Mouse (Mus musculus) granulocyte monocyte progenitor cell, adult 5-6 weeks (primary cell): ENCODE data around the gene Sel1l. TPM values are rescaled to one million over a fixed set of nuclear protein-coding genes. Genes with fewer than 3 reads are reported as not detected.
"Not testable (repeated sequence)": the region's sequence is repeated elsewhere in the genome, so short reads cannot be mapped to it uniquely, and the experiment has no call there.

Experiments
- ATAC-seq: replicated peaks from 2 replicates; pipeline ENCODE4 v1.8.0; 2016; ENCODE audit warnings: mild to moderate bottlenecking, moderate TSS enrichment, inconsistent platforms; ENCODE audit not compliant: poor library complexity, severe bottlenecking
- total RNA-seq, 2 experiments: library from RNA; stranded (forward) in 1 of 2; stranded (reverse) in 1 of 2; fragments of 200-712, 200-1000 nt in 1 of 2; fragments of >200 nt in 1 of 2; fragmentation: Nextera tagmentation in 1 of 2; gene quantifications; 2 replicates each; pipeline ENCODE4 v1.2.3; 2014 to 2017

The Sel1l gene
- total RNA-seq, 2 experiments from 2014 or later, result 59.7 to 81.5 TPM

DNA sequence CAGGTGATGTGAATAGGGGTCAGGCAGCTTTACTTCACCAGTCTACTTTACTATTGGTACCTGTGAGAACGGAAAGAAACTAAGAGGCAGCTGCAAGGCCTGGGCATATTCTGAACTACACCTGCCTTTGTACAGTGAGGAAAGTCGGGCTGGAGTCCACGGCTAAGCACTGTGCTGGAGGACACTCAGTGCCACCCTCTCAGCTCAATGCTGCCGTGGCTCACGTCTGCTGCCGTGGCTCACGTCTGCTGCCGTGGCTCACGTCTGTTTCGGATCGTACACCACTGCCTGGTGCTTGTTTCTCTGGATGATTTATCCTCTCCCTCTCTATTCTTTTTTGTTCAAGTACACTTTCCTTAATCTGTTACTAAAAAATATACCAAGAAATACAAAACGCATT lies 28.5 kb downstream of the Sel1l start:
- no peak for ATAC-seq

DNA sequence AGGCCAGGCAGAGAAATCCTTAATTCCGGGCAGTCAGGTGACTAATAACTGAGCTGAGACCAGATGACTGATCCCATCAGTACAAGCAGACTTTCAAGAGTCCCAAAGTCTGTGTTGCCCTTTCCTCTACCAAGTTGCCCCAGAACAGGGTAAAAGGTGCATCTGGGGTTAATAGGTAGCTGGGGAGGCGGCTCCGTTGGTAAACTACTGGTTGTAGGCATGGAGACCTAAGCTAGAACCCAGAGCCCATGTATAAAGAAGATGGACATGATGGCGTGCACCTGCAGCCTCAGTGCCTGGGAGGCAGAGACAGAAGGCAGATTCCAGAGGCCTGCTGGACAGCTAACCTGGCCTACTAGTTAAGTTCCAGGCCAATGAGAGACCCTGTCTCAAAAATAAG lies 30.2 kb downstream of the Sel1l start:
- ATAC-seq, result no peak

GRCm38 (mm10) chr12:91815990-91816389 lies 33.0 kb downstream of the Sel1l start:
- ATAC-seq, result peak; percentile 79

- ATAC-seq, result no peak
Observed at GRCm38 (mm10) chr12:91815552-91815951, 33.4 kb downstream of the Sel1l start.

- ATAC-seq, result no peak
Observed at GRCm38 (mm10) chr12:91808911-91809310, 40.0 kb downstream of the Sel1l start.

- 0 out of 2 replicates have a peak, but pooled peaks have one; percentile 3 for ATAC-seq
Observed at GRCm38 (mm10) chr12:91807761-91808160, 41.2 kb downstream of the Sel1l start.

- no peak for ATAC-seq
Observed at GRCm38 (mm10) chr12:91807095-91807494, 41.9 kb downstream of the Sel1l start.

- ATAC-seq, result no peak
Observed at GRCm38 (mm10) chr12:91804262-91804661, 44.7 kb downstream of the Sel1l start.

- peak; percentile 69 for ATAC-seq
Observed at GRCm38 (mm10) chr12:91803207-91803932, 45.6 kb downstream of the Sel1l start.

DNA sequence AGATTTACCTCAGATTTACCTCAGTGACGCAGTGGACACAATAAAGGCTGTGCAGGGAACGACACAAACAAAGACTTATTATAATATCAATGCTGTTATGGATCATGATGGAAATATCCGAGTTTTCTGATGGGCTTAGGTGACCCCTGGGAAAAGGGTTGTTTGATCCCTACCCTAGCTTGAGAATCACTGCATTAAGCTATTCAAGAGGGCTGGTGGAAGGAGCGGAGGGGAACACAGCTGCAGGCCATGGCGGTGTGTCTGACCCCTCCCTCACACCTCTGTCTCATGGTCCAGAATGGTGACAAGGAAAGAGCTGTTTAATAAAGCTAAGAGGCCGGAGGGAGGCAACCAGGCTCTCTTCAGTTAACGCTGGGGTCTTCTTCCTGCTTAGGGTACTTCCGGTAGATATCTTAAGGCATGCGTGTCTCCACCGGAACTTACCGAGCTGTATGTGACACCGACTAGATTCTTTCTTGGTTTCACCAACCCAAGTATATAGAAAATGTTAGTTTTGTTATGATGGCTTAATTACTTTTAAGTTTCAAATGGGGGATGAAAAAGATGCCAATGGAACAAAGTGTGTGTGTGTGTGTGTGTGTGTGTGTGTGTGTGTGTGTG lies 46.3 kb downstream of the Sel1l start:
- ATAC-seq, result no peak

GRCm38 (mm10) chr12:91800861-91801385 lies 48.0 kb downstream of the Sel1l start:
- no peak for ATAC-seq

DNA sequence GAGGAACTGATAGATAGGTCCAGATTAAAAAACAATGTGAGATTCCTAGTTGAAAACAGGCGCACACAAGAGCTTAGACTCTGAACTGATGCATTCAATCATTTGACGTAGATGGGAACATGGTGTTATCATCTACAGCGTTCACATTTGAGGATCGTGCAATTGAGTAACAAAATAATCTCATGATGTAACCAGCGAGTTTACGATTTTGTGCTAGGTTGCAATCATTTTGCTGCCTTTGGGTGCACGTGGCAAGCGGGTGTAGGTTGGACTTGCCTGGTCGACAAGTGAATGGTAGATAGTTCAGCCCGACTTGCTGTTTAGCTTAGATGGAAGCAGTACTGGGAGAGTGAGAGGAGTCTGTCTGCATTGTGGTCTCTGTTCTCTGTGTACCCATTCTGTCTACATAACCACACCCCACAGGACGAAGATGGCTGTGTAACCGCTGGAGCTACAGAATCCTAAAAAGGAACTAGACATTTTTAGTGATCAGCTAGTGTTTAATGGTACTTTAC lies 49.1 kb downstream of the Sel1l start:
- ATAC-seq, result peak; percentile 21; the same call in 1 of the 2 replicates

DNA sequence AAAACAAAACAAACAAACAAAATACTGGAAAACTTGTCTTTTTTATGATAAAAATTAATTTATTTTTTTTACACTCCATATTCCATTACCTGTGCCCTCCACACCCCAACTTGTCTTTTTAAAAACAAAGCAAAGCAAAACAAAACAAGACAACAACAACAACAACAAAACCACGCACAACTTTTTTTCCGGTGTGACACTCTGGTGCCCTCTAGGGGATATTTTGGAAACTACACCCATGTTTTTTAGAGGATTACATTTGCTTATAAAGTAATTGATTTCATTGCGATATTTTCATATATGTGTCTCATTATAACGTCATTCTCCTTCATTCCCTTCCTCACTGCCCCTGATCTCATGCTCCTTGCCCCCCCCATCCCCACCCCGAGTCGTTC lies 49.6 kb downstream of the Sel1l start:
- ATAC-seq, result no peak

- 0 out of 2 replicates have a peak, but pooled peaks have one; percentile 15 for ATAC-seq
Observed at GRCm38 (mm10) chr12:91798720-91799378, 50.1 kb downstream of the Sel1l start.

DNA sequence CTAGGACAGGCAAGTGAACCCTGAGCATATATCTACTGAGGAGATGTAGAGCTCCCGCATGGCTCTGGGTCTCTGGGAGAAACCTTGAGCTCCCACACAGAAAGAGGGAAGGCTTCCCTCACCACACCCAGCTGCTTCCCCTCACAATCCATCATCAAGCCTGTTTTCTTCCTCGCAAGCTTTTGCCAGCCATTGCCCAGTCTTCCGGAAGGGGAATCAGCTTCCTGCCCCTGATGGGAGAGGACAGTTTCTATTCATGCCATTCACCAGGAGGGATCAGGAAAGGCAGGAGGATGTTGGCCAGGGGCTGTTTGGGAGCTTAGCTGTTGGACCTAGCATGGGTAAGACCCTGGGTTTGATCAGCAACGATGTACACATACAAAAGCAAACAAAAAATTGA lies 52.2 kb downstream of the Sel1l start:
- no peak for ATAC-seq

GRCm38 (mm10) chr12:91793266-91793665 lies 55.7 kb downstream of the Sel1l start:
- ATAC-seq, result peak; percentile 44; the same call in 1 of the 2 replicates

DNA sequence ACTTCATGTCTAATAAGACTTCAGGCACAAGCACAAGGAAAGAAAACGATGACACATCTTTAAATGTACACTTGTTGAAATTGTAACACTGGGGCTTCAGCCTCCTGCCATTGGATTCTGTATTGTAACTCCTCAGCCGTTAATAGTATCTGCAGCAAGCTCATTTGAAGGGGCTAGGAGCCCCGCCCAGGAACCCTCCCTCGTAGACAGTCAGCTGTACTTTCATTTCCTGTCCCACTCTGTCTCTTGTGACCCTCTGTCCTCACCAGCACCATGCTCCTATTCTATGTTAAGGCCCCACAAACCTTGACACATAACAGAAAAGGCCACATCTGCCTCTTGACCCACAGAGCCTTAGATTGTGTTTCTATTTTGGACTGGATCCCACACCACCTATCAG lies 57.1 kb downstream of the Sel1l start:
- peak; percentile 34; the same call in 1 of the 2 replicates for ATAC-seq

DNA sequence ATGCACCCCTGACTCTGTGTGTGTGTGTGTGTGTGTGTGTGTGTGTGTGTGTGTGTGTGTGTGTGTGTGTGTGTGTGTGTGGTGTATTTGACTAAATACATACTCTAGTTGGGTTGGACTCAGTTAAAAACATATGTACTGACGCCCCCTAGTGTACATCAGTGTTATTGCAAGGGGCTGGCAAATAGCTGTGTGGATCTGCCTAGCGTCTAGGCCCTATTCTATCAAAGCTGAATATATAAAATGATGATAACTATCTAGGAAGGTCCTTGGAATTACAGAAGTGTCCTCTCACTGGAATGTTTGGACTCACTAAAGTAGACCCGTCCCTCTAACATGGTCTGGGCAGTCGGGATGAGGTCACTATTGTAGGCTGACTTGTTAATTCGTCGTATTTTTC lies 59.2 kb downstream of the Sel1l start:
- peak; percentile 77 for ATAC-seq

GRCm38 (mm10) chr12:91788446-91788845 lies 60.5 kb downstream of the Sel1l start:
- not testable (repeated sequence) for ATAC-seq

GRCm38 (mm10) chr12:91787959-91788437 lies 61.0 kb downstream of the Sel1l start, which contains the start of gene Ston2:
Gene Ston2 (minus strand): TSS chr12:91788387.
- ATAC-seq, result no peak

DNA sequence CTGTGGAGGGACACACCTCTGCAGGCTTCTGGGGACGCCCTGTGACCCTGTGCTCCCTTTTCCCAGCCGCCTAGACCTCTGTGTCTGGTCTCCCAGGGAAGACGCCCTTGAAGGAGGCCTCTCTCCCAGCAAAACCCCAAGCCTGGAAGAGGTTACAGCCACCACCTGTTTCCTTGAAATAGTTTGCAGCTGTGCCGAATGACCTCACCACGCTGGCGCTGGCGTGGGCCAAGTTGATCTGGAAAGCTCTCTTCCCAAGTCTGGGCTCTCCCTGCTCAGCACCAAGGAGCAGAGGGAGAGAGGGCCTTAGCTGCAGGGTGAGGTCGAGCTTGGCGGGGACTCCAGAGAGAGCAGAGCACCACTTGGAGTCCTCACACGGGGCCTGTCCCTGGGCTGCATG lies 62.6 kb downstream of the Sel1l start:
- no peak for ATAC-seq
